Mouse (Mus musculus): ENCODE data around the gene Ndufa5. TPM values are rescaled to one million over a fixed set of nuclear protein-coding genes. Genes with fewer than 3 reads are reported as not detected.

The Ndufa5 gene
- polyA plus RNA-seq, 1 experiment, result 3.8 TPM

GRCm38 (mm10) chr6:24530711-24531420 is 3.1 kb upstream of the Ndufa5 start:
- WGBS, result 56% methylated on average over 11 of the region's 11 CpGs
- H3K4me1 ChIP-seq (replicated peaks; ENCODE audit: control insufficient read depth, insufficient read depth, low read length), result peaks cover 6% of the 10 kb centered on the region
- no peak overlapping the region for H3K27ac ChIP-seq (ENCODE audit: control insufficient read depth, insufficient read depth, low read length)
- H3K4me3 ChIP-seq (ENCODE audit: control insufficient read depth, insufficient read depth, low read length), result no peak overlapping the region
- TF ChIP-seq CTCF (IDR thresholded peaks at IDR 0.05; ENCODE audit: borderline replicate concordance, control insufficient read depth, extremely low read depth, insufficient read depth, low read length, poor library complexity) (no peak), POLR2A (IDR thresholded peaks at IDR 0.05; ENCODE audit: control insufficient read depth, extremely low read depth, insufficient read depth, low read length, poor library complexity) (no peak)
- no peaks in the 10 kb centered on the region for H3K36me3 ChIP-seq (ENCODE audit: control insufficient read depth, insufficient read depth, low read length)
- DNase-seq, result no peak
- H3K27me3 ChIP-seq (ENCODE audit: control insufficient read depth, insufficient read depth, low read length), result no peaks in the 10 kb centered on the region

DNA sequence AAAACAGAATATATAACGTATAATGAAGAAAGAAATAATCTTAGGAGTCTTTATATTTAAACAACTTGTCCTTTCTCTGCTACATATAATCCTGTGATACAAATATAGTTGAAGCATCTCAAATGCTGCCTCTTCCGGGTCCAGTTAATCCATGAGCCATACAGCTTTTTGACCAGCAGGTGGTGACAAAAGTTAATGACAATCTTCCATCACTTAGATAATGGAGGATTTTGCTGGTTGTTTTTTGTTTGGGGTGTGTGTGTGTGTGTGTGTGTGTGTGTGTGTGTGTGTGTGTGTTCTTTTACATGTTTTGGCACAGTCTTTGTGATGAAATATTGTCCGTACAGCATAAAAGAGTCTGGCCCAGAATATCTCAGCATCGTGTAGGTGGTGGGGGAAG is 2.4 kb upstream of the Ndufa5 start:
- TF ChIP-seq CTCF (IDR thresholded peaks at IDR 0.05; ENCODE audit: borderline replicate concordance, control insufficient read depth, extremely low read depth, insufficient read depth, low read length, poor library complexity) (no peak), POLR2A (IDR thresholded peaks at IDR 0.05; ENCODE audit: control insufficient read depth, extremely low read depth, insufficient read depth, low read length, poor library complexity) (no peak)
- Histone ChIP-seq H3K4me1 (replicated peaks; ENCODE audit: control insufficient read depth, insufficient read depth, low read length) (peaks cover 6% of the 10 kb centered on the region), H3K36me3 (ENCODE audit: control insufficient read depth, insufficient read depth, low read length) (no peaks in the 10 kb centered on the region), H3K4me3 (ENCODE audit: control insufficient read depth, insufficient read depth, low read length) (no peak overlapping the region), H3K27ac (ENCODE audit: control insufficient read depth, insufficient read depth, low read length) (no peak overlapping the region), H3K27me3 (ENCODE audit: control insufficient read depth, insufficient read depth, low read length) (no peaks in the 10 kb centered on the region)
- DNase-seq, result peak; percentile 40
- WGBS, result 20% methylated on average over 4 of the region's 4 CpGs

DNA sequence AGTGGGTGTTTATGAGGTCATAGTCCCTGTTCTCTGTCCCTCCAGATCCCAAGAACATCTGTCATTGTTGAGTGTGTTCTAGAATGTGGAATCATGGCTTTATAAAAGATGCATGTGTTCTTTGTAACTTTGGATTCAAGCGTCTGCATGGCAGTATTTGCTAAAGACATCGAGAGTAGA is 141 bp upstream of the Ndufa5 start, which contains the start of gene Asb15:
Asb15 (plus strand) TSS at position 81 of the 180 bp plus-strand sequence.
- DNase-seq, result no peak
- Histone ChIP-seq H3K4me1 (replicated peaks; ENCODE audit: control insufficient read depth, insufficient read depth, low read length) (peaks cover 6% of the 10 kb centered on the region), H3K27ac (ENCODE audit: control insufficient read depth, insufficient read depth, low read length) (0 out of 2 replicates have a peak within 1 kb of the TSS, but pooled peaks have one; percentile 15), H3K4me3 (ENCODE audit: control insufficient read depth, insufficient read depth, low read length) (peak within 1 kb of the TSS; percentile 78), H3K27me3 (ENCODE audit: control insufficient read depth, insufficient read depth, low read length) (no peaks in the 10 kb centered on the region), H3K36me3 (ENCODE audit: control insufficient read depth, insufficient read depth, low read length) (no peaks in the 10 kb centered on the region)
- 57% methylated on average over 2 of the region's 2 CpGs for WGBS
- TF ChIP-seq CTCF (IDR thresholded peaks at IDR 0.05; ENCODE audit: borderline replicate concordance, control insufficient read depth, extremely low read depth, insufficient read depth, low read length, poor library complexity) (no peak), POLR2A (IDR thresholded peaks at IDR 0.05; ENCODE audit: control insufficient read depth, extremely low read depth, insufficient read depth, low read length, poor library complexity) (no peak)

DNA sequence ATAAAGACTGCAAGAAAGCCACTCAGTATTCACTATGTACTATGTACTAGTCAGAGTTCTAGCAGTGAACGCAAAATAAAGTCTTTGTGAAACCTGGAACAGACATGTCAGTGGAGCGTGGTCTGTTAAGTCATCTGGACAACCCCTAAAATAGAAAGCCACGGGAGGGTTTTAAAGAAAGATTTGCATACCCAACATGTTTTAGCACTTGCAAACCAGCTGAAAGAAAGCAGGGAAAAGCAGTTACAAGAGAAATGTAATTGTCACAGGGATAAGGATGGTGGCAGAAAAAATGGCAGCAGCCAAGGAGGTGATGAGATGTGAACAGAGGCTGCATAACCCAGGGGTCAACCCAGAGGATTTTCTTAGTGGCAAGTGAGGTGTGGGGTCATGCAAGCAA is 2.1 kb downstream of the Ndufa5 start:
- no peak for DNase-seq
- no peak overlapping the region for H3K27ac ChIP-seq (ENCODE audit: control insufficient read depth, insufficient read depth, low read length)
- peaks cover 16% of the 10 kb centered on the region; the same call in 1 of the 2 replicates for H3K36me3 ChIP-seq (ENCODE audit: control insufficient read depth, insufficient read depth, low read length)
- H3K27me3 ChIP-seq (ENCODE audit: control insufficient read depth, insufficient read depth, low read length), result no peaks in the 10 kb centered on the region
- 91% methylated on average over 3 of the region's 3 CpGs for WGBS
- H3K4me3 ChIP-seq (ENCODE audit: control insufficient read depth, insufficient read depth, low read length), result no peak overlapping the region
- peaks cover 6% of the 10 kb centered on the region for H3K4me1 ChIP-seq (replicated peaks; ENCODE audit: control insufficient read depth, insufficient read depth, low read length)
- TF ChIP-seq POLR2A (IDR thresholded peaks at IDR 0.05; ENCODE audit: control insufficient read depth, extremely low read depth, insufficient read depth, low read length, poor library complexity), result no peak
- no peak for TF ChIP-seq CTCF (IDR thresholded peaks at IDR 0.05; ENCODE audit: borderline replicate concordance, control insufficient read depth, extremely low read depth, insufficient read depth, low read length, poor library complexity)

DNA sequence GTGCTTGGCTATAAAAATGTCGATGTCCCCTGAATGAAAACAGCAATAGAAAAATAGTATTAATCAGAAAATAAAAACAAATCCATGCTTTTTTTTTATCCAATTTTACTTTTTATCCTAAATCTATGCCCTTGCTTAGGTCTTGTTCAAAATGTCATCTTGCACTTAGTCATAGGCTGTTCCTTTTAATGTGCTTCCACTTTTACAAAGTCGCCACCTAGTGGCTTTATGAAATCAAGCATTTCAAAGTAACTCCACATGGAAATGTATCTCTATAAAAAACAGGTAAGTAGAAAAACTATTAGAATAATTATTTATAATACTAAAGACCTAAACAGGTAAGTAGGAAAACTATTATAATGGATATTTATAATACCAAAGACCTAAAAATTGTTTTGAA is 11.6 kb downstream of the Ndufa5 start:
- no peak overlapping the region for H3K27ac ChIP-seq (ENCODE audit: control insufficient read depth, insufficient read depth, low read length)
- DNase-seq, result no peak
- H3K27me3 ChIP-seq (ENCODE audit: control insufficient read depth, insufficient read depth, low read length), result no peaks in the 10 kb centered on the region
- WGBS, result 43% methylated on average over 2 of the region's 2 CpGs
- H3K4me1 ChIP-seq (replicated peaks; ENCODE audit: control insufficient read depth, insufficient read depth, low read length), result peaks cover 4% of the 10 kb centered on the region; the same call in 1 of the 2 replicates
- no peak for TF ChIP-seq CTCF (IDR thresholded peaks at IDR 0.05; ENCODE audit: borderline replicate concordance, control insufficient read depth, extremely low read depth, insufficient read depth, low read length, poor library complexity)
- TF ChIP-seq POLR2A (IDR thresholded peaks at IDR 0.05; ENCODE audit: control insufficient read depth, extremely low read depth, insufficient read depth, low read length, poor library complexity), result no peak
- no peak overlapping the region for H3K4me3 ChIP-seq (ENCODE audit: control insufficient read depth, insufficient read depth, low read length)
- H3K36me3 ChIP-seq (ENCODE audit: control insufficient read depth, insufficient read depth, low read length), result peaks cover 12% of the 10 kb centered on the region

DNA sequence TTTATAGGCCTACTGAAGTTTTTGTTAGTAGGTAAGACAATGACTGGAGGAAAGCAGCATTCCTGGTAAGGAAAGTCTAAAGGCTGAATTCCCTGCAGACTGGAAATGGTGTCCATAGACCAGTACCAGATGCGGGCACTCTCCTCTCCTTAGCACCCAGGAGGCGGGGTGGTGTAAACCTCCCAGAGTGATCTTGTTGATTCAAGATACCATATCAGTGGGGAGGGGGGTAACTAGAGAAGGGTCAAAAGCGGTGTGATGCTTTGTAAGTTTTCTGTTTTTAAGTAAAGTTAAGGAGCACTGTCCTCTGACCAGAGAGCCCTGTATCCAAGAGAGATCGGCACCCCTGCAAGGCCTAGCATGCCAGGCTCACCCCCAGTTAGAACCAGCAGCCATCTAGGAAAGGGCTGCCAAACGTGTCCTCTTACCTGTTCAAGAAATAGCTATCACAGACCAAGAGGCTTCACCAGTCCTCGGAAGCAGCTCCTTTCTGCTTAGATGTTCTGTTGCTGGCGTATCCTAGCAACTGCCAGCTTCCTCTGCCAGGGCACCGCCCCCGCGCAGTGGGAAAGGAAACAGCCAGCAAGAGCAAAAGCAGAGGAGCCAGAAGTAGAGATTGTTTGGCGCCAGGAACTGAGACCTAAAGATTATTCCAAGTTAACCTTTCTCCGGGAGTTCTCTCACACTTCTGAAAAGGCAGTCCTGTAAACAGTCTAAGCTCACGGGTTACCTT is 13.1 kb downstream of the Ndufa5 start, which contains the start of gene Iqub:
Iqub (minus strand) TSS at position 516 of the 733 bp plus-strand sequence.
- Histone ChIP-seq H3K27ac (ENCODE audit: control insufficient read depth, insufficient read depth, low read length) (no peak within 1 kb of the TSS), H3K27me3 (ENCODE audit: control insufficient read depth, insufficient read depth, low read length) (no peaks in the 10 kb centered on the region), H3K4me3 (ENCODE audit: control insufficient read depth, insufficient read depth, low read length) (no peak within 1 kb of the TSS), H3K36me3 (ENCODE audit: control insufficient read depth, insufficient read depth, low read length) (peaks cover 9% of the 10 kb centered on the region), H3K4me1 (replicated peaks; ENCODE audit: control insufficient read depth, insufficient read depth, low read length) (peaks cover 4% of the 10 kb centered on the region; the same call in 1 of the 2 replicates)
- TF ChIP-seq POLR2A (IDR thresholded peaks at IDR 0.05; ENCODE audit: control insufficient read depth, extremely low read depth, insufficient read depth, low read length, poor library complexity) (no peak), CTCF (IDR thresholded peaks at IDR 0.05; ENCODE audit: borderline replicate concordance, control insufficient read depth, extremely low read depth, insufficient read depth, low read length, poor library complexity) (no peak)
- WGBS, result 27% methylated on average over 13 of the region's 13 CpGs
- DNase-seq, result peak; percentile 39

Measured in thymus, adult 2 months (tissue).